Mouse (Mus musculus) heart, postnatal 0 days (tissue): ENCODE results near the gene Ran.

Source experiments
- CTCF ChIP-seq: IDR thresholded peaks from 2 replicates; pipeline ENCODE4 v1.5.1; 2016; ENCODE audit warnings: antibody characterized with exemption, control low read depth, low read depth
- EP300 ChIP-seq: IDR thresholded peaks from 2 replicates; pipeline ENCODE4 v1.6.1; 2016; ENCODE audit warnings: antibody characterized with exemption, low read depth

DNA sequence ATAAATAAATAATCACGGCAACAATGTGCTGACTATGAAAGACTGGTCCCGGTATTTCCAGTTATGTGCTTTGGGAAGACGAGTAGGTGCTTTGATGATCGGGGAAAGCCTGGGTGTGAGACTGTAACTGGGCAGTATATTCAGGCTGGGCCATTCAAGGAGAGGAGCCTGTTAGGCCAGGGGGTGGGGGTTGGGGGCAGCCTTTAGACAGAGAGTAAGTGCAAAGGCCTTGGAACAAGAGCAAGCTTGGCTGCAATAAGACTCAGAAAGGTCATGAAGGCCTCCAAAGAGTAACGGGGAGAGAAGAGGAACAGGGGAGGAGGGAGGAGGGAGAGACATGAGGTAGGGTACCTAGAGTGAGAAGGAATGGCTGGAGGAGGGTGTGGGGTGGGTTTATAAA is 4.3 kb upstream of the Ran start:
- no peak for TF ChIP-seq CTCF
- no peak for TF ChIP-seq EP300
